Mouse (Mus musculus) heart, postnatal 25 days (tissue): ENCODE measurements around the gene Eaf2. TPM values are rescaled to one million over a fixed set of nuclear protein-coding genes. Genes with fewer than 3 reads are reported as not detected.

Source experiments
- DNase-seq: peaks from one replicate; pipeline ENCODE4 v3.0.0; 2022; ENCODE audit warnings: low spot score
- intact Hi-C: fragments of 180-260 bp; cut with DNase I; formaldehyde crosslinking; loops from one replicate; pipeline ENCODE4 v1.15.1; 2025
- total RNA-seq, 2 experiments: library from RNA; stranded (reverse); gene quantifications; 2 replicates each; pipeline ENCODE4 v1.2.3; 2021

Eaf2 gene
- under 1 TPM; 0.59 to 0.86 TPM for total RNA-seq

GRCm38 (mm10) chr16:36874583-36875275, at the start of gene Eaf2, which contains the start of gene Golgb1:
TSS of gene Eaf2 (minus strand) at chr16:36875003.
TSS of gene Golgb1 (plus strand) at chr16:36875140.
- intact Hi-C loops, result loop anchor here (2.0 to 5.0 kb wide), 2 partner anchors 46 to 138 kb away; partner anchors contain the start of genes Iqcb1 and Polq
- DNase-seq, result peak; percentile 95

GRCm38 (mm10) chr16:36924312-36924711, 49.5 kb upstream of the Eaf2 start:
- intact Hi-C loops, result no loop called here
- no peak for DNase-seq

GRCm38 (mm10) chr16:36921980-36922379, 47.2 kb upstream of the Eaf2 start:
- DNase-seq, result no peak
- intact Hi-C loops, result no loop called here

- intact Hi-C loops, result no loop called here
- no peak for DNase-seq
Measured at GRCm38 (mm10) chr16:36921067-36921613, 46.3 kb upstream of the Eaf2 start.

DNA sequence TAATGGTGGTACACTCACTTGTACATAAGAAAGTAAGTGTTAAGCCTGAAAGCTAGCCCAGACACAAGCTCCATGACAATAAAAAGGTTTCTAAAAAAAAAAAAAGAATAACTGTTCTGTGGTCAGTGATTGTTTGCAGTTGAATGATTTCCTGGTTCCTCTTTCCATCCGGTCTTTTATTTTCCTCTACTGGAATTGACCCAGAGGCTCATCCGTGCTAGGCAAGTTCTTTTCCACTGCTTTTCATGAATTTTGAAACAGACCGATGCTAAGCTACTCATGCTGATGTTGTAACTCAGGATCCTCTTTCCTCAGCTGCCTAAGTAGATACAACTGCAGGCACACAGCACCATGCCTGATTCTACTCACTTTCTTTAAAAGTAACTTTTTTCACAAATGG, 45.6 kb upstream of the Eaf2 start:
- no peak for DNase-seq
- intact Hi-C loops, result no loop called here

GRCm38 (mm10) chr16:36918505-36918904, 43.7 kb upstream of the Eaf2 start:
- intact Hi-C loops, result no loop called here
- no peak for DNase-seq

- DNase-seq, result no peak
- intact Hi-C loops, result no loop called here
Measured at GRCm38 (mm10) chr16:36914195-36914594, 39.4 kb upstream of the Eaf2 start.

GRCm38 (mm10) chr16:36912311-36912710, 37.5 kb upstream of the Eaf2 start:
- no peak for DNase-seq
- intact Hi-C loops, result no loop called here

DNA sequence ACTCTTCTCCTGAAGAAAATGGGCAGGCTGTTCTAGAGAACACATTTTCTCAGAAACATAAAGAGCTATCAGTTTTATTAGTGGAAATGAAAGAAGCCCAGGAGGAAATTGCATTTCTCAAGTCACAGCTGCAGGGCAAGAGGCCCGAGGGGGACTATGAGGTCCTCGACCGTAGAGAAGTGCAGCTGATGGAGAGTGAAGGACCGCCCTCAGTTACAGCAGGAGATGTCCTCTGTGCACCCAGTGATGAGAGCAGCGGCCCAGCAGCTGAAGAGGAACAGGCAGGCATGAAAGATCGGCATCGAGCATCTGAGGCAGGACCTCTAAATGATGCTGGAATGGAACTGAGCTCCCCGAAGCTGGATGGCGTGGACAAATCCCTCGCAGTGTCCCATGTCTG, 37.1 kb upstream of the Eaf2 start:
- no peak for DNase-seq
- intact Hi-C loops, result no loop called here

GRCm38 (mm10) chr16:36903156-36903555, 28.4 kb upstream of the Eaf2 start:
- no peak for DNase-seq
- intact Hi-C loops, result no loop called here

- intact Hi-C loops, result no loop called here
- DNase-seq, result no peak
Measured at GRCm38 (mm10) chr16:36896712-36897111, 21.9 kb upstream of the Eaf2 start.

DNA sequence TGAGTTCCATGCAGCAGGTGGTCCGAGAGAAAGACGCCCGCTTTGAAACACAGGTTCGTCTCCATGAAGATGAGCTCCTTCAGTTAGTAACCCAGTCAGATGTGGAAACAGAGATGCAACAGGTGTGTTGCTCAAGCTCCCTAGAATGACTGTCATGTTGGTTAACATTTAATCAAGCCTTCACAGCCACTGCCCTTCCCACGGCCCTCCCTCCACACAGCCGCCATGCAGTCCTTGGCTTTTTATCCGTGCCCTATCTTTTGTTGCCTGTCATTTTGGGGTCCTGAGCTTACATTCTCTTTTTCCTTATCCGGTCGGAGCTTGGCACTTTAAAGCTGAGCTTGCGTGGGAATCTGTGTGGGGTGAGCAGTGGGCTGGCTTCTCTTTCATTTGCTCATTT, 18.5 kb upstream of the Eaf2 start:
- no peak for DNase-seq
- intact Hi-C loops, result no loop called here

DNA sequence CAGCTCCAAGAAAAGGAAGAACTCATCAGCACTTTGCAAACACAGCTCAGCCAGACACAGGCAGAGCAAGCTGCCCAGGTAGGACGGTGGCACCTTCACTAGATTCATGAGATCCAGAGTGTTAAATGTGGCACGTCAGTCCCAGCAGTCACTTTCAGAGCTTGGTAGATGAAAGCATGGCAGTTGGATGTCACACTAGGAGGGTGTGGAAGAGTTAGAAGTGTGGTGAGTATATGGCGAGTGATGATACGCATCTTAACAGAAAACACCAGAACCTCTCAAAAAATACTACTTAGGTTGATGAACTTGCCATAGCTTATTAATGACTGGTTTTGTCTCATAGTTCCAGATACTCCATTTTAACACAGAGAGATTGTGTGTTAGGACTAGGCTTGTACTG, 16.6 kb upstream of the Eaf2 start:
- DNase-seq, result no peak
- intact Hi-C loops, result no loop called here

DNA sequence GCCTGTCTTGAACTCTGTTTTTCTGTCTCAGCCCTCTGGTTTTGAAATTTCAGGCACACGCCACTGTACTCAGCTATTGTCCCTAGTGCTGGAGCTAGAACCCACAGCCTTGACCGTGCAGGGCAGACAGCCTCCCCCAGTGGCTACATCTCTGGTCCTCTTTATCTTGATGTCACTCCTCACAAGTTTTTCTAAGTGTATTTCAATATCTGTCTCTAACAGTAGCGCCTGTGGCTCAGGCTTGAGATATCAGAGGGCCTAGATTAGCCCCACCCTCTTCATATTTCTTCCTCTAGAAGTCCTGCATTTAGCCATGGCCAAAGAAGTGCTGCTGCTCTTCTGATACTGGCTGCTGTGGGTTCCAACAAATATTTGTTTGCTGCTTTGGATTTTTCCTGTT, 15.8 kb upstream of the Eaf2 start:
- DNase-seq, result no peak
- intact Hi-C loops, result no loop called here

DNA sequence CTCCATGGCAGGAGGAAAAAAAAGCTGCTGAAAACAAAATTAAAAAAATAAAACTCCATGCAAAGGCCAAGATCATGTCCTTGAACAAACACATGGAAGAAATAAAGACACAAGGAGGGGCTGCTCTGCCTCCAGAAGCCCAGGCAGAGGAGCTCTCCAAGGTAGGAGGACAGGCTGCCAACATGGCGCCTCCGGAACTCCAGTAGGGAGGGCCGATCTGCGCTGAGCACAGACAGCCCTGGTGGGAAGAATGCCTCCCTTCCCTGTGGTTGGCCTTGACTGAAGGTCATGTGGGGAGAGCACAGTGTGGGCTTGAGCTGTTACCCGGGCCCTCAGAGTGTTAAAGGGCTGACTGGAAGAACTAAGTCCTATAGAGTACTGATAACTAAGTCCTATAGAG, 12.7 kb upstream of the Eaf2 start:
- intact Hi-C loops, result loop anchor here (5.0 kb wide), 1 partner anchor 115 kb away; no protein-coding TSS in a partner anchor

GRCm38 (mm10) chr16:36885912-36886311, 11.1 kb upstream of the Eaf2 start:
- DNase-seq, result no peak
- intact Hi-C loops, result loop anchor here (5.0 kb wide), 1 partner anchor 116 kb away; no protein-coding TSS in a partner anchor

More for the DNA sequence above, 12.7 kb upstream of the Eaf2 start:
- no peak for DNase-seq

DNA sequence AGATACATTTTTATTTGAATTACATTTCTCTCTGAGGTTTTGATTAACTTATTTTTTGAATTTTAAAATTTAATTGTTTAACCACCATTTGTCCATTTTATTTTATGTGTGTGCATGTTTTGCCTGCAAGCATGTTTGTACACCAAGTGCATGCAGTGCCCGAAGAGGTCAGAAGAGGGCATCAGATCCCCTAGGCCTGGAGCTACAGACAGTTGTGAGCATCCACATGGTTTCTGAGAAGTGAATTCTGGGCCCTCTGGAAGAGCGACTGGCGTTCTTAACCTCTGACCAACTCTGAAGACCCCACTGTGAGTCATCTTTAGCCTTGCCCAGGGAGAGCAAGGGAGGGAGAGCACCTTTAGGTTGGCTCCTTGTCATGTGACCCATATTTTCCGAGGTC, 10.1 kb upstream of the Eaf2 start:
- DNase-seq, result no peak
- intact Hi-C loops, result loop anchor here (5.0 kb wide), 1 partner anchor 117 kb away; no protein-coding TSS in a partner anchor

- DNase-seq, result no peak
- intact Hi-C loops, result no loop called here
Measured at GRCm38 (mm10) chr16:36882737-36883343, 8.0 kb upstream of the Eaf2 start.

DNA sequence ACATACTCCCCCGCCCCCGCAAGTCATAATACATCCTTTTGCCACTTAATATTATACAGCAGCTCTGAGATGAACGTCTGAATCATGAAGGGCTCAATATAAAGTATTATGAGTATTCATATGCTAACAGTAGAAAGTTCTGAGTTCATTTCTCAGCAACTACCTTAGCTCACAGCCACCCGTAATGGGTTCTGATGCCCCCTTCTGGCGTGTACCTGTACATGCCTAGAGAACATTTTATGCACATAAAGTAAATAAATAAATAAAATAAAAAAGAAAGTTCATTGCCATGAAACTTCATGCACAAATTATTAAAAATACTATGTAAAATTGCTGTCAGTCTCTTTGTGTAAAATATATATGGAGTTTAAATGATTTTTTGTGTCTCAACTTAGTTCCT, 2.5 kb upstream of the Eaf2 start:
- no peak for DNase-seq
- intact Hi-C loops, result loop anchor here (5.0 kb wide), 1 partner anchor 135 kb away; the partner anchor contains the start of gene Polq

- intact Hi-C loops, result loop anchor here (2.0 to 5.0 kb wide), 2 partner anchors 47 to 137 kb away; partner anchors contain the start of genes Iqcb1 and Polq
- DNase-seq, result no peak
Measured at GRCm38 (mm10) chr16:36875276-36875851, 561 bp upstream of the Eaf2 start.

GRCm38 (mm10) chr16:36869442-36869841, 5.4 kb downstream of the Eaf2 start:
- no peak for DNase-seq
- intact Hi-C loops, result no loop called here
